Mouse (Mus musculus): ENCODE measurements at regions not wholly inside any gene's neighbourhood (a gene's known extent, or its start where the extent isn't known, plus 50 kb on each side); places are given as distances from the start of the nearest gene placed in this dataset.

DNA sequence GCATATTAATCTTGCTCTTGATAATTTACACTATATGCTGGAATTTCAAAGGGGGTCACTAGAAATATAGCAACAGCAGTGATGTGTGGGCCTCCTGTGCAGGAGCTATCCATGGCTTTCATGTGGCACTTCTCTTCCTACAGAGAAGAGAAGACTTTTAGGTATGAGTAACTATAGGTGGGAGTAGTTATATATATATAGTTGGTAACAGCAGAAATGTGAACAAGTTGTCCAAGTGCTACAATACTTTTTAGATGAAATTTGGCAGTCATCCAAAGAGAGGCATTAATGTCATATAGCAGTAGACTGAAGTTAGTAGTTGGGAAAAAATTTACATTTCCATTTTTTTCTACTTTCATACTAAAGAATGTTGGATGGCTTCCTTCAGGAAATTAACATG, 593.4 kb upstream of the Slc39a10 start:
- no peak for ATAC-seq (ENCODE audit: insufficient number of reproducible peaks, insufficient read depth, low FRiP score, low read depth)
- Histone ChIP-seq H3K36me3 (ENCODE audit: control insufficient read depth, insufficient read depth, low read length) (no peaks in the 10 kb centered on the region), H3K4me2 (replicated peaks; ENCODE audit: low read depth, low read length) (no peak overlapping the region), H3K27ac (ENCODE audit: low read length) (no peak overlapping the region), H3K9ac (replicated peaks; ENCODE audit: low read depth, low read length) (no peak overlapping the region), H3K9me3 (ENCODE audit: control insufficient read depth, low read depth, low read length) (no peaks in the 10 kb centered on the region), H3K4me1 (ENCODE audit: control insufficient read depth, insufficient read depth, low read length) (no peaks in the 10 kb centered on the region), H3K4me3 (ENCODE audit: low read depth, low read length) (no peak overlapping the region), H3K27me3 (ENCODE audit: control insufficient read depth, insufficient read depth, low read length) (no peaks in the 10 kb centered on the region)

DNA sequence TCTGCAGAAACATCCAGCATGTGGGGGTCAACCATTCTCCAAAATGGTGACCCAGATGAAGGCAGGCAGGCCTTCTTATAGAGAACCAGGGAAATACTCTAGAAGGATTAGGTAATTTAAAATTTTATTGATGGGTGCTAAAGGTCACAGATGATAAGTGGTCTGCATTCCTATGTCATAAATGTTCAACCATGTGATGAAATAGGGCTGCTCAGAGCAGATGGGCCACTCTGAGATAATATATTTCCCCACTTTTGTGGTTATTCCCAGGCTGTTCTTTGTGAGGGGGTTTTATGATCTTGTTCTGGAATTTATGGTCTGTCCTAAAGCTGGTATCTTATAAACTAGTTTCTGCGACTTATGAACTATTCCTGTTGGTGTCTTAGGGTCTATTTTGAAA, 586.4 kb upstream of the Slc39a10 start:
- Histone ChIP-seq H3K9me3 (ENCODE audit: control insufficient read depth, low read depth, low read length) (no peaks in the 10 kb centered on the region), H3K27me3 (ENCODE audit: control insufficient read depth, insufficient read depth, low read length) (no peaks in the 10 kb centered on the region), H3K27ac (ENCODE audit: low read length) (no peak overlapping the region), H3K9ac (replicated peaks; ENCODE audit: low read depth, low read length) (no peak overlapping the region), H3K36me3 (ENCODE audit: control insufficient read depth, insufficient read depth, low read length) (no peaks in the 10 kb centered on the region), H3K4me2 (replicated peaks; ENCODE audit: low read depth, low read length) (no peak overlapping the region), H3K4me3 (ENCODE audit: low read depth, low read length) (no peak overlapping the region), H3K4me1 (ENCODE audit: control insufficient read depth, insufficient read depth, low read length) (no peaks in the 10 kb centered on the region)
- no peak for ATAC-seq (ENCODE audit: insufficient number of reproducible peaks, insufficient read depth, low FRiP score, low read depth)
- 53% methylated on average over 1 of the region's 1 CpGs for WGBS

DNA sequence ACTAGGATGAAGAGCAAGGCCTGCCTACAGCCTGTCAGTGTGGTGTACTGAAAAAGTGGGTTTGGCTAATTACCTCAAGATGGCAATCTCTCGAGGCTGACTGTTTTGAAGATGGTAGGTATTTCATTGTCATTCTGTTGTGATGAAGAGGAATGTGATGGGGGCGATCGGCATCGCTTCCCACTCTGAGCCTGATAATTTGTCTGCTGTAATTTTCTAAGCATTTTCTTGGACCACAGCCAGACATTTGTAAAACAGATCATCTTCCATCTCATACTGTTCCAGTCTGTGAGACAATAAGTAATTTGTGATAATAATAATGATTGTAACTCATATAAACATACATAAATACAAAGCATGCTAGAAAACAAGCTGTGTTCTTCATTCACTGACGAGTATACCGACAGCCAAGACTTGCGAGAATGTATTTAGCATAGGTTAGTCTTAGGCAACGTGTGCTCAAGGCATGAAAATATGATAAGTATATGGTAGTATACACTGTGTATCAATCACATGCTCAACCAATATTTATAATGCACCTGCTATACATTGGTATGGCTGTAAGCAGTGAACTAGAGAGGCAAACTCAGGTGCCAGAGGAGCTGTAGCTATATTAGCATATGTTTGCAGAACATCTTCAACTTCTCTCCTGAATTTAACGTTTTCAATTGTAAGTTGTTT, 574.1 kb upstream of the Slc39a10 start:
- Histone ChIP-seq H3K4me1 (ENCODE audit: control insufficient read depth, insufficient read depth, low read length) (no peaks in the 10 kb centered on the region), H3K36me3 (ENCODE audit: control insufficient read depth, insufficient read depth, low read length) (no peaks in the 10 kb centered on the region), H3K27me3 (ENCODE audit: control insufficient read depth, insufficient read depth, low read length) (no peaks in the 10 kb centered on the region), H3K9me3 (ENCODE audit: control insufficient read depth, low read depth, low read length) (no peaks in the 10 kb centered on the region), H3K4me3 (ENCODE audit: low read depth, low read length) (no peak overlapping the region), H3K27ac (ENCODE audit: low read length) (no peak overlapping the region), H3K9ac (replicated peaks; ENCODE audit: low read depth, low read length) (no peak overlapping the region), H3K4me2 (replicated peaks; ENCODE audit: low read depth, low read length) (no peak overlapping the region)
- 75% methylated on average over 9 of the region's 9 CpGs for WGBS
- no peak for ATAC-seq (ENCODE audit: insufficient number of reproducible peaks, insufficient read depth, low FRiP score, low read depth)

DNA sequence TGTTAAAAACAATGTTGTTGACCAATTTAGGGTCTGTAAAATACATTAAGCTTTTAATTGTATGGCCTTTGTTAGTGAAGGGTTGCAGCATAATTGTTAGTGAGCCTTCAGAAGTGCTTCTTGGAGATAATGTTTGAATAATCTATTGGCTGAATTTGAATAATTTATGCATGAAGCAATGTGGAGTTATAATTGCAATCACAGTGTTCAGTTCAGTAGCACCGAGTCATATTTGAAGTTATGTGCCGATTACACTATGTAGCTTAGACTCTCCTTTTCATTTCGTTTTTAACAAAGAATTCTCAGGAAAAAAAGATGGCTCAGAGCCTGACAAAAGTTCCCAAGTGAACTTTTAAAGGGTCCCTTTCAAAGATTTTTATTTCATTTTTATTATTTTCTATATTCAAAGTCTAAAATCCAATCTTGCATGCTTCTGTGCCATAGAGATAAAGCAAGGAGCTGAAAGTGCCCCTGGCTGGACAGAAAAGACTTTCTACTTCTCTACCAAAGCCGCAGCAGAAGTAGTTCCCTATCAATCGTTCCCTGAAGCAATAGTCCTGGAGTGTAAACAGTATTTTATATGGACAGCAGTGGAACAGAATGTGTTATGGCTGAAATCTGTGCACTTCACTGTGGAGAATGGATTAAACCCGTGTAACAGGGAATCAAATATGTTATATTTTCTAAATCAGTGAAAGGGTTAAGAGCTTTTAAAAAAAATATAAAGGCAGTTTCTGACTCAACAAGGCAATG, 556.3 kb upstream of the Slc39a10 start:
- Histone ChIP-seq H3K4me1 (ENCODE audit: control insufficient read depth, insufficient read depth, low read length) (no peaks in the 10 kb centered on the region), H3K36me3 (ENCODE audit: control insufficient read depth, insufficient read depth, low read length) (no peaks in the 10 kb centered on the region), H3K27me3 (ENCODE audit: control insufficient read depth, insufficient read depth, low read length) (no peaks in the 10 kb centered on the region), H3K9ac (replicated peaks; ENCODE audit: low read depth, low read length) (no peak overlapping the region), H3K27ac (ENCODE audit: low read length) (no peak overlapping the region), H3K4me2 (replicated peaks; ENCODE audit: low read depth, low read length) (no peak overlapping the region), H3K4me3 (ENCODE audit: low read depth, low read length) (no peak overlapping the region), H3K9me3 (ENCODE audit: control insufficient read depth, low read depth, low read length) (no peaks in the 10 kb centered on the region)
- ATAC-seq (ENCODE audit: insufficient number of reproducible peaks, insufficient read depth, low FRiP score, low read depth), result no peak
- WGBS, result 73% methylated on average over 6 of the region's 6 CpGs

DNA sequence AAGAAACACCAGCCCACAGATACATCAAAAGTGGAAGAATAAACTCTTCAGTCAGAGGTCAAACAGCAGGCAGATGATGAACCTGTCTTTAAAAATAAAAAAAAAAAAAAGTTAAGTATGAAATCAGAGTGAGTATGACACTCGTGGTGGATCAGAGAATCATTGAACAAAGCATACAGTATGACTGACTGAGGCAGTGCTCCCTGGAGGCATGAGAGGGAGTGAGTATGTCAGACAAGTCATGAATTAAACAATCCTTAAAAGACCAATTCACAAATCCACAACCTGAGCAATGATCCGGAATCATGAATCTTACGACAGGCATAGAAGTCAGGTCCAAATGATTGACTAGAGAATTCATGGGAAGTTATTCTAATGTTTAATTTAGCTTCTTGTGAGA, 555.4 kb upstream of the Slc39a10 start:
- WGBS, result 81% methylated on average over 3 of the region's 3 CpGs
- Histone ChIP-seq H3K27ac (ENCODE audit: low read length) (no peak overlapping the region), H3K4me1 (ENCODE audit: control insufficient read depth, insufficient read depth, low read length) (no peaks in the 10 kb centered on the region), H3K36me3 (ENCODE audit: control insufficient read depth, insufficient read depth, low read length) (no peaks in the 10 kb centered on the region), H3K4me2 (replicated peaks; ENCODE audit: low read depth, low read length) (no peak overlapping the region), H3K9ac (replicated peaks; ENCODE audit: low read depth, low read length) (no peak overlapping the region), H3K9me3 (ENCODE audit: control insufficient read depth, low read depth, low read length) (no peaks in the 10 kb centered on the region), H3K27me3 (ENCODE audit: control insufficient read depth, insufficient read depth, low read length) (no peaks in the 10 kb centered on the region), H3K4me3 (ENCODE audit: low read depth, low read length) (no peak overlapping the region)
- no peak for ATAC-seq (ENCODE audit: insufficient number of reproducible peaks, insufficient read depth, low FRiP score, low read depth)

DNA sequence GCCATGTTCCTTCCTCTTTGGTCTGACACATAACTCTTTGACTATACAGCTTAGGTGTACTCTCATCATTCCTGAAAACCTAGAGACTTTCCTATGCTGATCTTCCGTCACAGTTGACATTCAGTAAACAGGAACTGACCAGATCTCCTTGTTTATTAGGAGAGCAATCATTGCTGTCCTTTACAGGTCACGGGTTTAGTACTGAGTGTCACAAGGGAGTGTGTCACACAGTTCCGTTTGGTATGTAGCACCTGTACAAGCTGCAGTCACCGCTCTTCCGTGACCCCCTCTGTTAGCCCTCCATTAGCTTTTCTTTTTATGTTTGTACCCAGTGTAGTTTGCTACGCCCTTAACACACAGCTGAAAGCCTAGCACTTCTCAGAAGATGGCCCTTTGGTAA, 553.4 kb upstream of the Slc39a10 start:
- Histone ChIP-seq H3K27ac (ENCODE audit: low read length) (no peak overlapping the region), H3K4me2 (replicated peaks; ENCODE audit: low read depth, low read length) (no peak overlapping the region), H3K36me3 (ENCODE audit: control insufficient read depth, insufficient read depth, low read length) (no peaks in the 10 kb centered on the region), H3K9me3 (ENCODE audit: control insufficient read depth, low read depth, low read length) (no peaks in the 10 kb centered on the region), H3K27me3 (ENCODE audit: control insufficient read depth, insufficient read depth, low read length) (no peaks in the 10 kb centered on the region), H3K9ac (replicated peaks; ENCODE audit: low read depth, low read length) (no peak overlapping the region), H3K4me1 (ENCODE audit: control insufficient read depth, insufficient read depth, low read length) (no peaks in the 10 kb centered on the region), H3K4me3 (ENCODE audit: low read depth, low read length) (no peak overlapping the region)
- WGBS, result 36% methylated on average over 6 of the region's 6 CpGs
- ATAC-seq (ENCODE audit: insufficient number of reproducible peaks, insufficient read depth, low FRiP score, low read depth), result no peak

DNA sequence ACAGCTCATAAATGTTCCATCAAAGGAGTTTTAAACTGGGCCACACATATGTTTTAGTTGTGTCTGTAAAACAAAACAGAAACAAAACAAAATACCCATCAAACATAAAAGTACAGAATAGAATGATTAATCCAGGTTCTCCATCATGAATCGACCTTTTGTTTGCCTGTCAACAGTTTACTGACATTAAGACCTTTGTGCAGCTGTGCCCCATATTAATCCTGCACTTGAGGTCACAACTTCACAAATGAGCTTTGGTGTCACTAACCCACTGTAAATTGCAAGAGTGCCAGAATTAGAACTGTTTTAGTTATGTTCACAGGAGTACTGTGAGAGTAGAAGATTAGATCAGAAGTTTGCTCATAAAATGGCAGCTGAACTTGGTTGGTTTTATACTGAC, 540.2 kb upstream of the Slc39a10 start:
- H3K9me3 ChIP-seq (ENCODE audit: control insufficient read depth, low read depth, low read length), result no peaks in the 10 kb centered on the region
- WGBS, result 67% methylated on average over 1 of the region's 1 CpGs
- no peak overlapping the region for H3K4me2 ChIP-seq (replicated peaks; ENCODE audit: low read depth, low read length)
- no peaks in the 10 kb centered on the region for H3K36me3 ChIP-seq (ENCODE audit: control insufficient read depth, insufficient read depth, low read length)
- no peaks in the 10 kb centered on the region for H3K4me1 ChIP-seq (ENCODE audit: control insufficient read depth, insufficient read depth, low read length)
- no peaks in the 10 kb centered on the region for H3K27me3 ChIP-seq (ENCODE audit: control insufficient read depth, insufficient read depth, low read length)
- ATAC-seq (ENCODE audit: insufficient number of reproducible peaks, insufficient read depth, low FRiP score, low read depth), result no peak
- H3K9ac ChIP-seq (replicated peaks; ENCODE audit: low read depth, low read length), result no peak overlapping the region
- no peak overlapping the region for H3K27ac ChIP-seq (ENCODE audit: low read length)
- no peak overlapping the region for H3K4me3 ChIP-seq (ENCODE audit: low read depth, low read length)

DNA sequence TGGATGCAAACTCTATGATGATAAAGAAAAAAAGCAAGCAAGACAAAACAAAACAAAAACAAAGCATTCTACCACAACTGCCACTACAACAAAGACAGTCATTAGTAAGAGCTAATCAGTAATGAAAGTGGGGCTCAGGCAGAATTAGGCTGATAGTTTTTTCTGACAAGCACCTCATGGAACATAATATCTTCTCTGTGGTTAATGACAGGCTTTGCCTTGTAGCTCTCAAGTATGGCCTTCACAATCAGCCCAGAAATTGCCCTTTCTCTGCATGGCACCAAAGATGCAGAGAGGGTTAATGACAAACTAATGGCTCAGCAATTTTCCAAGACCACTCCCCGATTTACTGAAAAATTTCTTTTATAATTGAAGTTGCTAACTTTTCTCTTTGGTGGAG, 512.5 kb upstream of the Slc39a10 start:
- no peak for ATAC-seq (ENCODE audit: insufficient number of reproducible peaks, insufficient read depth, low FRiP score, low read depth)
- WGBS, result 82% methylated on average over 1 of the region's 1 CpGs
- no peak overlapping the region for H3K9ac ChIP-seq (replicated peaks; ENCODE audit: low read depth, low read length)

DNA sequence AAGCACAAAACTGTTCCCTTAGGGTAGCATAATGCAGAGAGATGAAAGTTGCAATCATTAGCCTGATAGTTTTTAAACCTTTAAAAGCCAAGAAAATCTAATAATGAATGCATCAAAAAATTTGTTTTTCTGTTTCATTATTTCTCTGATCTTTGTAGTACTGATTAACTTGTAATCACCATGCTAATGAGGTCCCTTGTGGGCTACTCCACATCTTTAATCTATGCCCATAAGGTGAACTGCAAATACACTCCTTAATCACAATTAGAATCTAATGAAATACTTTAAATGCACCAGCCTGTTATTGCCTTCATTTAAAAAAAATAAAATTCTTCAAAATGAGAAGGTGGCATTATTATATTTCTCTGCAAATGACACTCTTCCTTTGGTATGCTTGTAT, 493.9 kb upstream of the Slc39a10 start:
- H3K4me2 ChIP-seq (replicated peaks; ENCODE audit: low read depth, low read length), result no peak overlapping the region
- H3K36me3 ChIP-seq (ENCODE audit: control insufficient read depth, insufficient read depth, low read length), result no peaks in the 10 kb centered on the region
- H3K9ac ChIP-seq (replicated peaks; ENCODE audit: low read depth, low read length), result no peak overlapping the region
- ATAC-seq (ENCODE audit: insufficient number of reproducible peaks, insufficient read depth, low FRiP score, low read depth), result no peak
- H3K27ac ChIP-seq (ENCODE audit: low read length), result no peak overlapping the region
- H3K4me1 ChIP-seq (ENCODE audit: control insufficient read depth, insufficient read depth, low read length), result no peaks in the 10 kb centered on the region
- no peaks in the 10 kb centered on the region for H3K27me3 ChIP-seq (ENCODE audit: control insufficient read depth, insufficient read depth, low read length)
- H3K9me3 ChIP-seq (ENCODE audit: control insufficient read depth, low read depth, low read length), result no peaks in the 10 kb centered on the region
- no peak overlapping the region for H3K4me3 ChIP-seq (ENCODE audit: low read depth, low read length)

More for the DNA sequence above, 512.5 kb upstream of the Slc39a10 start:
- Histone ChIP-seq H3K36me3 (ENCODE audit: control insufficient read depth, insufficient read depth, low read length) (no peaks in the 10 kb centered on the region), H3K4me2 (replicated peaks; ENCODE audit: low read depth, low read length) (no peak overlapping the region), H3K4me1 (ENCODE audit: control insufficient read depth, insufficient read depth, low read length) (no peaks in the 10 kb centered on the region), H3K27me3 (ENCODE audit: control insufficient read depth, insufficient read depth, low read length) (no peaks in the 10 kb centered on the region), H3K4me3 (ENCODE audit: low read depth, low read length) (no peak overlapping the region), H3K9me3 (ENCODE audit: control insufficient read depth, low read depth, low read length) (no peaks in the 10 kb centered on the region), H3K27ac (ENCODE audit: low read length) (no peak overlapping the region)

Data from stomach, embryonic 14.5 days (tissue).